In genomic region chrX:150510631-150511030, GRCm38 (mm10) we compare ENCODE assay signal across 8 mouse cellular contexts. TPM values are rescaled to one million over a fixed set of nuclear protein-coding genes. Genes with fewer than 3 reads are reported as not detected.
DNase-seq lines count a peak whose midpoint lies in the region; ATAC-seq lines count a peak whose summit lies in the region.

No protein-coding gene starts in this region.

- no peaks in the 10 kb centered on the region for H3K36me3 ChIP-seq in heart, embryonic 12.5 days
- H3K36me3 ChIP-seq in intestine, embryonic 15.5 days, result no peaks in the 10 kb centered on the region

- no peaks in the 10 kb centered on the region for H3K4me1 ChIP-seq in heart, embryonic 12.5 days (replicated peaks)
- no peaks in the 10 kb centered on the region for H3K4me1 ChIP-seq in intestine, embryonic 15.5 days (replicated peaks)

- no peak overlapping the region for H3K27ac ChIP-seq in heart, embryonic 12.5 days (ENCODE audit: poor library complexity, severe bottlenecking)
- H3K27ac ChIP-seq in intestine, embryonic 15.5 days, result no peak overlapping the region

- no peak overlapping the region for H3K9ac ChIP-seq in heart, embryonic 12.5 days
- H3K9ac ChIP-seq in intestine, embryonic 15.5 days, result no peak overlapping the region

- H3K27me3 ChIP-seq in heart, embryonic 12.5 days (replicated peaks), result no peaks in the 10 kb centered on the region
- H3K27me3 ChIP-seq in intestine, embryonic 15.5 days (replicated peaks), result no peaks in the 10 kb centered on the region

- 44% methylated on average over 4 of the region's 4 CpGs for WGBS in heart, embryonic 12.5 days
- 49% methylated on average over 4 of the region's 4 CpGs for WGBS in intestine, embryonic 15.5 days

- no peak overlapping the region for H3K4me2 ChIP-seq in heart, embryonic 12.5 days
- H3K4me2 ChIP-seq in intestine, embryonic 15.5 days (replicated peaks), result no peak overlapping the region

- no peak for ATAC-seq in heart, embryonic 12.5 days (ENCODE audit: insufficient number of reproducible peaks, low FRiP score)
- no peak for ATAC-seq in intestine, embryonic 15.5 days

- H3K9me3 ChIP-seq in heart, embryonic 12.5 days (replicated peaks), result no peaks in the 10 kb centered on the region
- no peaks in the 10 kb centered on the region for H3K9me3 ChIP-seq in intestine, embryonic 15.5 days

- peak; percentile 8 to 37 for DNase-seq in heart, adult 9 months (ENCODE audit: low spot score in 2 of 2)
- peak; percentile 2 for DNase-seq in thymus, postnatal 25 days
- DNase-seq in thymus, postnatal 4 days, result no peak
- DNase-seq in embryo, embryonic 10.5 days (ENCODE audit: low spot score), result peak; percentile 71
- DNase-seq in lung, postnatal 10 days, result peak; percentile 56
- no peak for DNase-seq in spleen, postnatal 14 days (ENCODE audit: low spot score in 2 of 2)

- no peak overlapping the region for H3K4me3 ChIP-seq in heart, embryonic 12.5 days
- H3K4me3 ChIP-seq in intestine, embryonic 15.5 days (replicated peaks), result no peak overlapping the region

RNA-seq across cellular contexts. Expression of gene Alas2, which starts 36.5 kb away (rescaled TPM):
- polyA plus RNA-seq in heart, embryonic 12.5 days (2016; fragmentation: Nextera tagmentation; extraction: Ambion mirVana), result 156 and 159 TPM in 2 replicates
- polyA plus RNA-seq in intestine, embryonic 15.5 days (2015; fragmentation: Nextera tagmentation; extraction: Ambion mirVana), result 66.2 and 67.5 TPM in 2 replicates

RNA-seq across cellular contexts. Expression of gene Tmem29, which starts 51.7 kb away (rescaled TPM):
- 17.5 and 20.3 TPM in 2 replicates for polyA plus RNA-seq in heart, embryonic 12.5 days (2016; fragmentation: Nextera tagmentation; extraction: Ambion mirVana)
- polyA plus RNA-seq in intestine, embryonic 15.5 days (2015; fragmentation: Nextera tagmentation; extraction: Ambion mirVana), result 28.4 and 29.9 TPM in 2 replicates

Comparison
In these comparisons a context has a peak if more than half of its experiments do, and no peak if none do; other contexts are left out.
1. DNase-seq: peak in heart, adult 9 months (2 of 2), thymus, postnatal 25 days (single experiment), embryo, embryonic 10.5 days (single experiment) and lung, postnatal 10 days (single experiment); none in thymus, postnatal 4 days (single experiment) and spleen, postnatal 14 days (0 of 2).